Mouse (Mus musculus): ENCODE results near the gene Eps8l2.

Gene Eps8l2

GRCm38 (mm10) chr7:141331990-141332389 lies 6.7 kb upstream of the Eps8l2 start:
- DNase-seq: no peak

- no peak for DNase-seq
These were observed 3.6 kb upstream of the Eps8l2 start for GRCm38 (mm10) chr7:141335044-141335579.

GRCm38 (mm10) chr7:141335682-141336081 lies 3.0 kb upstream of the Eps8l2 start:
- DNase-seq: no peak

DNA sequence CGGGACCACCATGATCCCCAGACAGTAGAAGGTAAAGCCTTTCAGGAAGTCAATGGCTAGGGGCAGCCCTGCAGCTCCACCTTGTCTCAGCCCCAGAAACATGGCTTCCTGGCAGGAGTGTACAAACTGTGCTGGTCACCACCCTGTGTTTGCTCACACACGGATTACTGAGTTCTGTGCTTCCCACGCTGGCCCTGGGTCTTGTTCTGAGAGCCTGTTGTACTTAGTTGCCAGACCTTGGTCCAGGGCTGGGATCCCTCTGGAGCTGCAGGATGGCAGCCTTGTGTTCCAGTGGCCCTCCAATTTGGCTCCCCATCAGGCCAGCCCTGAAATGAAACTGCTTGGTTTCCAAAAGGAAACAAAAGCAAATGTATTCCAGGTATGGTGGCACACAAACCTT lies 2.4 kb upstream of the Eps8l2 start:
- no peak for DNase-seq

GRCm38 (mm10) chr7:141337716-141338416 lies 814 bp upstream of the Eps8l2 start:
- no peak for DNase-seq

DNA sequence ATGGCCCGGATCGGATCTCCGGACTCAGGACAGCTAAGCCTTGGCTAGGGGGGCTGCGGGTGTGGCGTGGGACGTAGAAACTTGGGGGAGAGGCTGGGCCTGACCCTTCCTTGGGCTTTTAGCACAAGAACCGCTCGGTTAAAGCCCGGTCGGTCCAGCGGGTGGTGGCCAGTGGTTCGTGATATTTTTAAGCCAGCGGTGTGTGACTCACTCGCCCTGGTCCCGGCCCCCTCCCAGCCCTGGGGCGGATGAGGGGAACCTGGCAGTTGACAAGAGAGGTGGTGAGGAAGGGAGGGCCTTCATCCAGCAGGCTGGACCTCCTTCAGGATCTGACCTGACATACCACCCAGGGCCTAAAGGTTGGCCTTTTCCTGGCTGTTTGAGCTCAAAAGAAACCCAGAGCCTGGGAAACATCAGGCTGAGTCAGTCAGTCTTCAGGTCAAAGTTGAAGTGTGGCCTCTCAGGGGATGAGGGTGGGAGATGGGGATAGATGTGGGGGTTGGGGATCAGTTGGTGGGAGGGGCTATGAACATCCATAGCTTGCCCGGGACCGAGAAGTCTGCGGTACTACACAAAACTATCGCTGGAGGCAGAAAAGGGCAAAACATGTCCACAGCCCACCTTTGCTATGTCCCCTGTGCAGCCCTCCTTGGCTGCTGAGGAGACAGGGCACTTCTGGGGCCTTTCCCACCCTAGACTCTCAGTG lies 688 bp downstream of the Eps8l2 start:
- no peak for DNase-seq

DNA sequence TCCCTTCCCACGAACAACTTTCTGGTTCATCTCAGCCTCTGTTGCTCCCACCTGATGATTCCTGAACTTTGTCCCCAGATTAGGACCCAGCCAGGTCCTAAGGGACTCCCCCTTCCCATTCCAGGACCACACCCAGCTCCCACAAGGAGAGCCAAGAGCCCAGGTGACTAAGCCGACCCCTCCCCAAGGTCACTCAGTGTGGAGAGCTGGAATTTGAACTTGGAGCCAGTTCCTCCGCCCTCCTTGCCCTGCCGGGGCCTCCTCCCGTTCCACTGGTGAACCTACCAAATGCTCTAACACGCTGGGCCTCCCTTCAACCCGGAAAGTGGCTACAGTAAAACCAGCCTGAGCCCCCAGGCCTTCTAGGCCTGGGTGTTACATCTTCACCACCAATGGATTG lies 1.3 kb downstream of the Eps8l2 start:
- DNase-seq: no peak

- DNase-seq: no peak
These were observed 1.8 kb downstream of the Eps8l2 start for GRCm38 (mm10) chr7:141340476-141340875.

- no peak for DNase-seq
These were observed 3.1 kb downstream of the Eps8l2 start for GRCm38 (mm10) chr7:141341689-141342226.

- no peak for DNase-seq
These were observed 4.5 kb downstream of the Eps8l2 start for GRCm38 (mm10) chr7:141343230-141343629.

- no peak for DNase-seq
These were observed 5.0 kb downstream of the Eps8l2 start for GRCm38 (mm10) chr7:141343696-141344095.

DNA sequence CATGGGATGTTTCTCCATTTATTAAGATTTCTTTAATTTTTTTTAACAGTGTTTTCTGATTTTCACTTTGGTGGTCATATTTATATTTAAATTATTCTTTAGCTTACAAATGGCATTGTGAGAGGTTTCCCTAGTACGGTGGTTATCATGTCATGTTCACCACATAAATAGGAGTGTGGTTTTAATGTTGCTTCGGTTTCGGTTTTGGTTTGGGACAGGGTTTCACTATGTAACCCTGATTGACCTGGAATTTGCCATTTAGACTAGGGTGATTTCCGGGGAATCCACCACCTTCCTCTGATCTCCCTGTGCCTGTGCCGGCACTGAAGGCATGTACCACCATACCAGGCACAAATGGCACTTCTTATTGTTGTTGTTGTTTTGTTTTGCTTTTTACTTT lies 6.1 kb downstream of the Eps8l2 start:
- no peak for DNase-seq

GRCm38 (mm10) chr7:141351061-141351460 lies 12.4 kb downstream of the Eps8l2 start:
- no peak for DNase-seq

DNA sequence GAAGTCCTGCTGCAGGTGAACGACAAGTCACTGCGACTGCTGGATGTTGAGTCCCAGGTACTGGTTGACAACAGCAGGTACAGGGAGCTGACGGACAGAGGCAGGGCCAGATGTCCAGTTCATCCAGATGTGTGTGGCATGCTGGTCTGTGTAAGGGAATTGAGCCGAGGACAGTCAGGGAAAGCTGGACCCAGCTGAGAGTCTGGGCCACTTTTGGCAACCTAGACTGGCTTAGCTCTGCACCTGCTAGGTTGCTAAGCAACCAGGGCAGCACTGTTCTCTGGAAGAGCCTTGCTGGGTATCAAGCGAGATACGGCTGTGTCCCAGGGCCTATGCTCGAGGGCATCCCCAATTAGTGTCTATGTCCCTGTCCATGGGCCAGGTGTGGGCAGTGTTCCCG lies 16.4 kb downstream of the Eps8l2 start:
- DNase-seq: no peak

- DNase-seq: peak; percentile 58
These were observed 17.1 kb downstream of the Eps8l2 start for GRCm38 (mm10) chr7:141355626-141356326.

GRCm38 (mm10) chr7:141356971-141357370 lies 18.3 kb downstream of the Eps8l2 start:
- DNase-seq: peak; percentile 59

DNA sequence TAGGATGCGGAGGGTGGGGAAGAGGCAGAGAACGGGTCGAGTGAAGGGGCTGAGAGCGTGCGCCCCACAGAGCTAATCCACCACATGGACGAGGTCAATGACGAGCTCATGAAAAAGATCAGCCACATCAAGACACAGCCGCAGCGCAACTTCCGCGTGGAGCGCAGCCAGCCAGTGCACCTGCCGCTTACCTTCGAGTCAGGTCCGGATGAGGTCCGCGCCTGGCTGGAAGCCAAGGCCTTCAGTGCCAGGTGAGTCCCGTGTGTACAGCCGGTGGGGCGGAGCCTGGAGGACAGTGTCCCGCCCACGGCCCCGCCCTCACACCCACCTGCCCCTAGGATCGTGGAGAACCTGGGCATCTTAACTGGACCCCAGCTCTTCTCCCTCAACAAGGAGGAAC lies 22.8 kb downstream of the Eps8l2 start:
- no peak for DNase-seq

DNA sequence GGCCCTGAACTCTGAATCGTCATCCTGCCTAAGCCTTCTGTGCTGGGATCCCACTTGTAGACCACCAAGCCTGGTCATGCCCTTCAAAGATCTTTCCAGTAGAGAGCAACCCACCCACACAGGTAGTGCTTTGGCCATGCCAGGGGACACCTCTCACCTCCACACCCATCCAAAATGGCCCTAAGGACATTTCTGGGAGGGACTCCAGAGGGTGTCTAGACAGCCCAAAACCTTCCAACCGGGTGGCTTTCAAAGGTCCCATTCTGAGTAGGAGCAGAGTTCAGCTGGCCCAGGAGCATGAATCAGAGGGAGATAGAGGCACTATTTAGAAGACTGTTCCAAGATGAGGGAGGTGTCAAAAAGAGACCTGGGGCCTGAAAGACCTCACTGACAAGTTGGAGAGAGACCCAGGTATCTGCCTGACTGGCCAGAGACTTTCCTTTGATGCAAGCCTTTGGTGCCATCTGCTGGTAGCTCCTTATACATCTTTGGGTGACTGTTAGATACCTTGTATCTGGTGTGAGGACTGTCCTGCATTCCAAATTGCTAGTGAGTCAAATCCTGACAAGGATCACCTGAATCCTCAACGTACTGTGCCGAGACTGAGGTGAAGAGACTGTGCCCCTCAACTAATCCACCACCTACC lies 24.5 kb downstream of the Eps8l2 start:
- DNase-seq: peak; percentile 80

DNA sequence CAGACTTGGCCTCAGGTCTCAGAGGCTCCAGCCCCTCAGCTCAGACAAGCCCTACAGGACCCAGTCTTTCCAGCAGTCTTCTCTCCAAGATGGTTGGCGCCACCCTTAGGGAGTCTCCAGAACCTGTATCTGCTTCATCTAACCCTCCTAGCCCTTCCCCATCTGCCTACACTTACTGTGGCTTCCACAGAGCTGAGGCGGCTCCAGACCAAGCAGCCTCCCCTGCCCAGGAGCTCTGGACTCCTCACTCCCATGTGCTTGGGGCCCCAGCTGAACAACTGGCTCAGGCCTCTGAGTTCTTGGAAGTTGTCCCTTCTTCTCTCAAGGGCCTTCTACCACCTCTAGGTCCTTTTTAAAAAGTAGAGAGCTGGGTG lies 25.1 kb downstream of the Eps8l2 start:
- DNase-seq: no peak

DNA sequence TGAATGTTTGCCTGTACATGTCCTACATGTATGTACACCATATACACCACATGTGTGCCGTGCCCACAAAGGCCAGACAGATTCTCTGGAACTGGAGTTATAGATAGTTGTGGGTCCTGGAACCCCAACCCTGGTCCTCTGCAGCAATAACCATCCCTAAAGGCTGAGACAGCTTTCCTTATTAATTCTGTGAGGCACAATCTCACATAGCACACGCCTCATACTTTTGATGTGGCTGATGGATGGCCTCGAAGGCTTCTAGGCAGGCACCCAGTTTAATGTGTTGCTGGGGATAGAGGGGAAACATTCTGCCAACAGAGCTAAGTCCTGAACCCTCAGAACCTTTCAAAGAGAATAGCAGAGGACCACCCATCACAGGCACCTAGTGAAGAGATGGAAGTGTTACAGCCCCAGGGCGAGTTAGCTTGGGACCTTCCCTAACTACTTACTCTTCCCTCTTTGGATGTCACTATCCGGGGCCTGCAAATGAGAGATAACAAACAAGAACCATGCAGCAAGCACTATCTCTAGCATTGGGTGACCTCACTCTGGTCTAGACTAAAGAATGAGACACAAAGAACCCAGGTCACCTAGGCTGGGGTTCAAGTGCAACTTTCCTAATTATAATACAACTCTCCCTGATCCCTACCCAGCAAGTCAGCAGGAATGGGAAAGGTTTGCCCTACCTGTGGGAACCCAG lies 25.8 kb downstream of the Eps8l2 start:
- DNase-seq: no peak

DNA sequence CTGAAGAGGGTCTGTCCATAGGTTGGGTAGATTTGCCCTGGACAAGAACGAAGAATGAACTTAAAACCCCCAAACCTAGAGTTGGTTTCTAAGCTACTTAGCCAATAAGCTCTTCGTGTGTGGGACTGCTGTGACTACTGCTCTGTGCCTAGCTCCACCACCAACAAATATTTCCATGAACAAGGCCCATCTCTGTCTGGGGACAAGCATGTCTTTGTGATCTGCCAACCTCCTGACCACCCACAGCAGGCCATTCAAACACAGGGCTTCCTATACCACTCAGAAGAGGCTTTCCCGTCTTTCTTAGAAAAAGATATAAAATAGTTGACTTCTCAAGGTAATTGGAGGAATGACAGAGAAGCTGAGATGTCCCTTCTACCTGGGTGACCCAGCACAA lies 26.4 kb downstream of the Eps8l2 start:
- peak; percentile 71 for DNase-seq

DNA sequence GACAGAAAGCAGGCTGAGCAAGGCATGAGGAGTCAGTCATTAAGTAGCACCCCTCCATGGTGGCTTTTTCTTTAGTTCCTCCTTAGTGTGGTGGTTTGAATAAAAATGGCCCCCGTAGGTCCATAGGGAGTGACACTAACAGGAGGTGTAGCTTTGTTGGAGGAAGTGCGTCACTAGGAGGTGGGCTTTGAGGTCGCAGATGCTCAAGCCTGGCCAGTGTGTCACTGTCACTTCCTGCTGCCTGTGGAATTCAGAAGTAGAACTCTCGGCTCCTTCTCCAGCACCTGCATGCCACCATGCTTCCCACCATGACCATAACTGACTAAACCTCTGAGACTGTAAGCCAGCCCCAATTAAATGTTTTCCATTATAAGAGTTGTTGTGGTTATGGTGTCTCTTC lies 28.7 kb downstream of the Eps8l2 start:
- DNase-seq: no peak
